Mouse (Mus musculus): ENCODE results near the gene Ttc9b.

DNA sequence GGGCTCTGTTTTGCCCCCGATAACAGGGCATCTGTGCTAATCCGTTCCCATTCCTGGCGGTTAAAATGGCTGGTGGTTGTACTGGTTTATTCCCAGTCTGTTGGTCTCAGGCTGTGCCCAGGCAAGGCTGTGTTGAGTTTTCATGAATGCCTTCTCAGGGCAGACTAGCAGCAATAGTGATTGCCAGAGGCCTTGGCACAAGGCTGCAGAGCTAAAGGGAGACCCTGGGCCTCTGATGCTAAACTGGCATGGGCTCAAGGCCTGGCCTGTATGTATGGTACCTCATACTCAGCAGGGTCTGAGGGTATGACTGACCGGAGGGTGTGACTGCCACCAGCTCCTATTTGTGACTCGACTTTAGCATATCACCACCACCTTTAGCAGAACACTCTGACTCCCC lies 42.8 kb upstream of the Ttc9b start:
- no peak for TF ChIP-seq CTCF (IDR thresholded peaks at IDR 0.05; ENCODE audit: extremely low read depth, insufficient read length, insufficient replicate concordance, low read depth, low read length)
- TF ChIP-seq POLR2A (IDR thresholded peaks at IDR 0.05; ENCODE audit: low read depth, low read length) = no peak

Data from small intestine, adult 2 months (tissue).